Mouse (Mus musculus) bone marrow macrophage, adult 2 months (primary cell): ENCODE measurements at regions not wholly inside any gene's neighbourhood (a gene's known extent, or its start where the extent isn't known, plus 50 kb on each side); places are given as distances from the start of the nearest gene placed in this dataset.

ENCODE experiments used
- CTCF ChIP-seq: IDR thresholded peaks from 2 replicates; pipeline ENCODE4 v1.5.1; 2012; ENCODE audit warnings: low read depth, mild to moderate bottlenecking, low read length, moderate library complexity
- POLR2A ChIP-seq: IDR thresholded peaks from 2 replicates; pipeline ENCODE4 v1.6.1; 2012; ENCODE audit warnings: mild to moderate bottlenecking, low read depth, low read length, borderline replicate concordance

GRCm38 (mm10) chr12:29079011-29079410 is 327.4 kb downstream of the Eipr1 start:
- TF ChIP-seq CTCF (no peak), POLR2A (no peak)
